Mouse (Mus musculus): Measurements from ENCODE around the gene Lrmda.

The Lrmda gene

GRCm38 (mm10) chr14:22745882-22746480, 726.5 kb downstream of the Lrmda start:
- Histone ChIP-seq H3K4me3 (replicated peaks; ENCODE audit: low read length) (no peak overlapping the region), H3K4me1 (replicated peaks; ENCODE audit: low read depth, low read length) (peaks cover 10% of the 10 kb centered on the region), H3K36me3 (ENCODE audit: insufficient read depth, low read length) (no peaks in the 10 kb centered on the region)

GRCm38 (mm10) chr14:22747816-22748215, 728.3 kb downstream of the Lrmda start:
- H3K36me3 ChIP-seq (ENCODE audit: insufficient read depth, low read length), result no peaks in the 10 kb centered on the region
- no peaks in the 10 kb centered on the region for H3K27me3 ChIP-seq (ENCODE audit: insufficient read depth, low read length)
- no peaks in the 10 kb centered on the region for H3K9me3 ChIP-seq (ENCODE audit: low read length)
- H3K4me1 ChIP-seq (replicated peaks; ENCODE audit: low read depth, low read length), result peaks cover 10% of the 10 kb centered on the region
- no peak overlapping the region for H3K4me3 ChIP-seq (replicated peaks; ENCODE audit: low read length)
- TF ChIP-seq NANOG (IDR thresholded peaks at IDR 0.05; ENCODE audit: borderline replicate concordance, low read length) (no peak), POU5F1 (IDR thresholded peaks at IDR 0.05; ENCODE audit: borderline replicate concordance, low read length) (no peak), CTCF (conservative IDR thresholded peaks at IDR 0.05; ENCODE audit: low read length) (no peak)

More at GRCm38 (mm10) chr14:22745882-22746480, 726.5 kb downstream of the Lrmda start:
- no peak for TF ChIP-seq NANOG (IDR thresholded peaks at IDR 0.05; ENCODE audit: borderline replicate concordance, low read length)
- no peak for TF ChIP-seq POU5F1 (IDR thresholded peaks at IDR 0.05; ENCODE audit: borderline replicate concordance, low read length)
- TF ChIP-seq CTCF (conservative IDR thresholded peaks at IDR 0.05; ENCODE audit: low read length), result no peak
- H3K27me3 ChIP-seq (ENCODE audit: insufficient read depth, low read length), result no peaks in the 10 kb centered on the region
- no peaks in the 10 kb centered on the region for H3K9me3 ChIP-seq (ENCODE audit: low read length)

GRCm38 (mm10) chr14:22750409-22750808, 730.9 kb downstream of the Lrmda start:
- no peaks in the 10 kb centered on the region for H3K9me3 ChIP-seq (ENCODE audit: low read length)
- peaks cover 10% of the 10 kb centered on the region for H3K4me1 ChIP-seq (replicated peaks; ENCODE audit: low read depth, low read length)
- no peaks in the 10 kb centered on the region for H3K27me3 ChIP-seq (ENCODE audit: insufficient read depth, low read length)
- no peak overlapping the region for H3K4me3 ChIP-seq (replicated peaks; ENCODE audit: low read length)
- H3K36me3 ChIP-seq (ENCODE audit: insufficient read depth, low read length), result no peaks in the 10 kb centered on the region
- TF ChIP-seq NANOG (IDR thresholded peaks at IDR 0.05; ENCODE audit: borderline replicate concordance, low read length) (no peak), CTCF (conservative IDR thresholded peaks at IDR 0.05; ENCODE audit: low read length) (no peak)

GRCm38 (mm10) chr14:22751290-22751689, 731.8 kb downstream of the Lrmda start:
- TF ChIP-seq CTCF (conservative IDR thresholded peaks at IDR 0.05; ENCODE audit: low read length) (no peak), POU5F1 (IDR thresholded peaks at IDR 0.05; ENCODE audit: borderline replicate concordance, low read length) (no peak), NANOG (IDR thresholded peaks at IDR 0.05; ENCODE audit: borderline replicate concordance, low read length) (no peak)
- no peaks in the 10 kb centered on the region for H3K9me3 ChIP-seq (ENCODE audit: low read length)
- no peaks in the 10 kb centered on the region for H3K27me3 ChIP-seq (ENCODE audit: insufficient read depth, low read length)
- H3K36me3 ChIP-seq (ENCODE audit: insufficient read depth, low read length), result no peaks in the 10 kb centered on the region
- peaks cover 2% of the 10 kb centered on the region; the same call in 1 of the 2 replicates for H3K4me1 ChIP-seq (replicated peaks; ENCODE audit: low read depth, low read length)
- no peak overlapping the region for H3K4me3 ChIP-seq (replicated peaks; ENCODE audit: low read length)

- Histone ChIP-seq H3K4me3 (replicated peaks; ENCODE audit: low read length) (no peak overlapping the region), H3K27me3 (ENCODE audit: insufficient read depth, low read length) (no peaks in the 10 kb centered on the region), H3K36me3 (ENCODE audit: insufficient read depth, low read length) (no peaks in the 10 kb centered on the region), H3K9me3 (ENCODE audit: low read length) (no peaks in the 10 kb centered on the region), H3K4me1 (replicated peaks; ENCODE audit: low read depth, low read length) (no peaks in the 10 kb centered on the region)
- TF ChIP-seq NANOG (IDR thresholded peaks at IDR 0.05; ENCODE audit: borderline replicate concordance, low read length) (no peak), POU5F1 (IDR thresholded peaks at IDR 0.05; ENCODE audit: borderline replicate concordance, low read length) (no peak), CTCF (conservative IDR thresholded peaks at IDR 0.05; ENCODE audit: low read length) (no peak)
Observed at GRCm38 (mm10) chr14:22754633-22755032, 735.1 kb downstream of the Lrmda start.

- Histone ChIP-seq H3K4me3 (replicated peaks; ENCODE audit: low read length) (no peak overlapping the region), H3K4me1 (replicated peaks; ENCODE audit: low read depth, low read length) (no peaks in the 10 kb centered on the region), H3K27me3 (ENCODE audit: insufficient read depth, low read length) (no peaks in the 10 kb centered on the region), H3K9me3 (ENCODE audit: low read length) (no peaks in the 10 kb centered on the region), H3K36me3 (ENCODE audit: insufficient read depth, low read length) (no peaks in the 10 kb centered on the region)
- TF ChIP-seq POU5F1 (IDR thresholded peaks at IDR 0.05; ENCODE audit: borderline replicate concordance, low read length) (no peak), NANOG (IDR thresholded peaks at IDR 0.05; ENCODE audit: borderline replicate concordance, low read length) (no peak), CTCF (conservative IDR thresholded peaks at IDR 0.05; ENCODE audit: low read length) (no peak)
Observed at GRCm38 (mm10) chr14:22757493-22757892, 738.0 kb downstream of the Lrmda start.

- Histone ChIP-seq H3K4me3 (replicated peaks; ENCODE audit: low read length) (no peak overlapping the region), H3K27me3 (ENCODE audit: insufficient read depth, low read length) (no peaks in the 10 kb centered on the region), H3K9me3 (ENCODE audit: low read length) (no peaks in the 10 kb centered on the region), H3K4me1 (replicated peaks; ENCODE audit: low read depth, low read length) (no peaks in the 10 kb centered on the region), H3K36me3 (ENCODE audit: insufficient read depth, low read length) (no peaks in the 10 kb centered on the region)
- TF ChIP-seq POU5F1 (IDR thresholded peaks at IDR 0.05; ENCODE audit: borderline replicate concordance, low read length) (no peak), CTCF (conservative IDR thresholded peaks at IDR 0.05; ENCODE audit: low read length) (no peak), NANOG (IDR thresholded peaks at IDR 0.05; ENCODE audit: borderline replicate concordance, low read length) (no peak)
Observed at GRCm38 (mm10) chr14:22759216-22759615, 739.7 kb downstream of the Lrmda start.

- Histone ChIP-seq H3K4me3 (replicated peaks; ENCODE audit: low read length) (no peak overlapping the region), H3K9me3 (ENCODE audit: low read length) (no peaks in the 10 kb centered on the region), H3K36me3 (ENCODE audit: insufficient read depth, low read length) (no peaks in the 10 kb centered on the region), H3K4me1 (replicated peaks; ENCODE audit: low read depth, low read length) (no peaks in the 10 kb centered on the region), H3K27me3 (ENCODE audit: insufficient read depth, low read length) (no peaks in the 10 kb centered on the region)
- TF ChIP-seq NANOG (IDR thresholded peaks at IDR 0.05; ENCODE audit: borderline replicate concordance, low read length) (no peak), CTCF (conservative IDR thresholded peaks at IDR 0.05; ENCODE audit: low read length) (no peak), POU5F1 (IDR thresholded peaks at IDR 0.05; ENCODE audit: borderline replicate concordance, low read length) (no peak)
Observed at GRCm38 (mm10) chr14:22759673-22760072, 740.2 kb downstream of the Lrmda start.
